Mouse (Mus musculus) testis, adult 2 months (tissue): Measurements from ENCODE around the gene Gm44965. TPM values are rescaled to one million over a fixed set of nuclear protein-coding genes. Genes with fewer than 3 reads are reported as not detected.

Source experiments
- H3K27ac ChIP-seq: fragments of 200-500 bp; 2 replicates; pipeline ENCODE4 v1.5.1; 2012; ENCODE audit warnings: low read depth, low read length; ENCODE audit not compliant: control insufficient read depth, insufficient read depth
- H3K27me3 ChIP-seq: fragments of 200-500 bp; 2 replicates; pipeline ENCODE4 v1.6.1; 2012; ENCODE audit warnings: mild to moderate bottlenecking, low read length, moderate library complexity; ENCODE audit not compliant: control insufficient read depth, insufficient read depth
- H3K36me3 ChIP-seq: fragments of 200-500 bp; 2 replicates; pipeline ENCODE4 v1.6.1; 2012; ENCODE audit warnings: mild to moderate bottlenecking, low read length; ENCODE audit not compliant: control insufficient read depth, insufficient read depth
- H3K4me1 ChIP-seq: fragments of 200-500 bp; 2 replicates; pipeline ENCODE4 v1.6.1; 2012; ENCODE audit warnings: low read length; ENCODE audit not compliant: control insufficient read depth, insufficient read depth
- H3K4me3 ChIP-seq: fragments of 200-500 bp; 2 replicates; pipeline ENCODE4 v1.5.1; 2012; ENCODE audit warnings: low read depth, mild to moderate bottlenecking, low read length, moderate library complexity, mixed read lengths; ENCODE audit not compliant: control insufficient read depth
- CTCF ChIP-seq: fragments of 200-500 bp; IDR thresholded peaks from 2 replicates; pipeline ENCODE4 v1.5.1; 2012; ENCODE audit warnings: low read depth, mild to moderate bottlenecking, inconsistent platforms, low read length, moderate library complexity; ENCODE audit not compliant: control insufficient read depth, insufficient read depth, insufficient replicate concordance
- POLR2A ChIP-seq: fragments of 200-500 bp; IDR thresholded peaks from 2 replicates; pipeline ENCODE4 v1.6.1; 2012; ENCODE audit warnings: low read depth, mild to moderate bottlenecking, inconsistent platforms, low read length, moderate library complexity; ENCODE audit not compliant: control insufficient read depth
- polyA plus RNA-seq: library from polyadenylated mRNA; depleted of rRNA; stranded (reverse); fragments of >200 nt; gene quantifications from 2 replicates; pipeline ENCODE4 v1.2.3, GENCODE M21; 2012; rRNA removed

Gm44965 gene
- polyA plus RNA-seq: not detected in 2 replicates

DNA sequence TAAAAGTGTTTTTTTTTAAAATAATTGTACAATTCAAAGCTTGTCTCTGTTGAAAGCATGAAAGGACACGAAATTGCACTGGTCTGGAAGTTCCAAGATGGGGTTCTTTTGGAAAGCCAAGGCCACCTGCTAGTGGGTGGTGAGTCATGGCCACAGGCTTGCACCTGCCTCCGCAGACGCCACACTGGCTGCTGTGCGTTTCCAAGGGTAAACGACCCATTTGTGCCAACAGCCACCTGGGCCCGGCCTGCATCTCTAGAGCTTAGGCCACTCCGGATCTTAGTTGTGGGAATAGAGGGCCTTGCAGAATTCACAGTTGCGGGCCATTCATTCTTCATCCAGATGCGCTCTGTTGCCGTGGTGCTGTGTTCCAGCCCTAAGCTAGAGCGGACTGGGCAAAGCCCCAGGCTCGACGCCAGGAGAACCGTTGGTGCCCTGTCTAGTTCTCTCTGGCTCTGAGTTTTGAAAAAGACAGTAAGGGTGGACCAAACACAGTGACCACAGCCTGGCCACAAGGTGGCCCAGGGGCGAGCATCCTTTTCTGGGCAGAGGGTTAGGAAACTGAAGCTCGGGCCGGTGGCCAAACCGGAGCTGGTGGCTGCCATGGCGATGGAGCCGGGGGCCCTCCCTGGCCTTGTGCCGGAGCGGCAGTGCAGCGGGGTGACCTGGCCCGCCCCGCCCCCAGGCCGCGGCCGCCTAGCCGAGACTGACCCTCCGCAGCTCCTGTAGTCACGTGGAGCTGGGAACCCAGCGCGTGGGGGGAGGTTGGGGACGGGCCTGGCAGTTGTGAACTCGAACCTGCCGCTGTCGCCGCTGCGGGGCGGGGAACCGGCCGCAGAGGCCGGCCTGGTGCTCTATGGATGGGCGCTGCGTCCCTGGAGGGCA, at the start of gene Gm44965, which contains the start of gene Repin1:
Gene Gm44965, plus strand, starts transcription at position 784 of the 885 bp plus-strand sequence.
Gene Repin1, plus strand, starts transcription at position 726 of the 885 bp plus-strand sequence.
- H3K36me3 ChIP-seq: no peaks in the 10 kb centered on the region
- peak within 1 kb of the TSS; percentile 98 for H3K27ac ChIP-seq
- TF ChIP-seq CTCF: no peak; the same call in 1 of the 2 replicates
- TF ChIP-seq POLR2A: peak; percentile 72
- no peaks in the 10 kb centered on the region for H3K27me3 ChIP-seq
- H3K4me1 ChIP-seq: peaks cover 25% of the 10 kb centered on the region
- peak within 1 kb of the TSS; percentile 93 for H3K4me3 ChIP-seq

- no peaks in the 10 kb centered on the region for H3K36me3 ChIP-seq
- no peak for TF ChIP-seq CTCF
- TF ChIP-seq POLR2A: no peak
- H3K4me3 ChIP-seq: no peak overlapping the region
- no peak overlapping the region for H3K27ac ChIP-seq
- H3K27me3 ChIP-seq: no peaks in the 10 kb centered on the region
- peaks cover 3% of the 10 kb centered on the region; the same call in 1 of the 2 replicates for H3K4me1 ChIP-seq
These were observed 48.5 kb upstream of the Gm44965 start for GRCm38 (mm10) chr6:48545251-48545650.

GRCm38 (mm10) chr6:48546271-48546670, 47.5 kb upstream of the Gm44965 start:
- Histone ChIP-seq H3K4me3 (no peak overlapping the region), H3K4me1 (peaks cover 3% of the 10 kb centered on the region; the same call in 1 of the 2 replicates), H3K27ac (no peak overlapping the region), H3K27me3 (no peaks in the 10 kb centered on the region), H3K36me3 (no peaks in the 10 kb centered on the region)
- TF ChIP-seq POLR2A (no peak), CTCF (no peak)

GRCm38 (mm10) chr6:48546858-48547257, 46.9 kb upstream of the Gm44965 start:
- TF ChIP-seq POLR2A (no peak), CTCF (no peak)
- H3K27ac ChIP-seq: no peak overlapping the region
- no peak overlapping the region for H3K4me3 ChIP-seq
- no peaks in the 10 kb centered on the region for H3K27me3 ChIP-seq
- peaks cover 3% of the 10 kb centered on the region; the same call in 1 of the 2 replicates for H3K4me1 ChIP-seq
- H3K36me3 ChIP-seq: no peaks in the 10 kb centered on the region

DNA sequence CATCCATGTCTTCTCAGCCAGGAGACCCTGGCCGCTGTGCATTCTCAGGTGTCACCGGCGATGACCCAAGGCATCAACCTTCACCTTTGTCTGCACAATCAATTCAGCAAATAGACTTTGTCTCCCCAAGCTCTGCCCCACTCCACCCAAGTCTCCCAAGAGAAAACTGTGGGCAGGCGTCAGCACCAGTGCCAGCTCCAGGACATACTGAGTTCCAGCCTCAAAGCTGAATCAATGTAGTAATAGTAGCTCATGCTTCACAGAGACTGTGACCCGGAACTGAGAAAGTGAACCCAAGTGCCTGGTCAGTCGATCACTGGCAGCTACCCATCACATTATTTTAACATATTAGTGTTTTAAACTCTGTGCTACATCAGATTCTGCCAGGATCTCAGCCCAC, 45.4 kb upstream of the Gm44965 start:
- TF ChIP-seq POLR2A: no peak
- no peak for TF ChIP-seq CTCF
- Histone ChIP-seq H3K27me3 (no peaks in the 10 kb centered on the region), H3K27ac (no peak overlapping the region), H3K4me1 (peaks cover 3% of the 10 kb centered on the region; the same call in 1 of the 2 replicates), H3K36me3 (no peaks in the 10 kb centered on the region), H3K4me3 (no peak overlapping the region)

- Histone ChIP-seq H3K27ac (no peak overlapping the region), H3K4me3 (peak overlapping the region; percentile 17), H3K4me1 (peaks cover 19% of the 10 kb centered on the region), H3K36me3 (no peaks in the 10 kb centered on the region), H3K27me3 (no peaks in the 10 kb centered on the region)
- TF ChIP-seq CTCF (no peak), POLR2A (no peak)
These were observed 40.8 kb upstream of the Gm44965 start for GRCm38 (mm10) chr6:48552918-48553317.

DNA sequence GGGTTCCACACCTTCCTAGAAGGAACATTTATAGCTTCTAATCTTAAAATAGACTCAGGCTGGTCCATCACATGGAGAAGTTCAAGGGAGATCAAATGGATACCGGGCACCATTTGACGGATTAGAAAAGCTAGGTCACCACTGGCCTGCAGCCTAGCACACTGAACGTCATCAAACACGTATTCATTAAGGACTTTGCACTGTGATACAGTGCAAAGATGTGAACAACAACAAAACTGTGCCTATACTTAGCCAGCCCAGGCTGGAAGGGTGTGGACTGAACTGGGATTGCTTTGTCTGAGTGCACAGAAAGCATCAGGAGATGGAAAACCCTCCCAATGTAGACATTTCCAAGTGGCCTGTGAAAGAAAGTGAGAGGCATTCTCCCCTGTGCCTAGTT, 39.9 kb upstream of the Gm44965 start:
- TF ChIP-seq CTCF: no peak
- TF ChIP-seq POLR2A: no peak
- H3K27ac ChIP-seq: peak overlapping the region; percentile 99
- H3K4me1 ChIP-seq: peaks cover 16% of the 10 kb centered on the region
- no peaks in the 10 kb centered on the region for H3K36me3 ChIP-seq
- no peaks in the 10 kb centered on the region for H3K27me3 ChIP-seq
- H3K4me3 ChIP-seq: peak overlapping the region; percentile 95
